Mouse (Mus musculus): ENCODE measurements around the gene Spag16. TPM values are rescaled to one million over a fixed set of nuclear protein-coding genes. Genes with fewer than 3 reads are reported as not detected.
A peak's percentile ranks its signal among the peaks of the same experiment; 100 is the strongest.

The Spag16 gene
- polyA plus RNA-seq, 1 experiment from 2014 or later: 2.8 TPM

- Histone ChIP-seq H3K4me3 (no peak overlapping the region), H3K27ac (no peak overlapping the region), H3K36me3 (no peaks in the 10 kb centered on the region), H3K27me3 (ENCODE audit: insufficient read depth, poor library complexity, severe bottlenecking) (no peaks in the 10 kb centered on the region), H3K9me3 (no peaks in the 10 kb centered on the region), H3K4me1 (replicated peaks) (no peaks in the 10 kb centered on the region)
- no peak for DNase-seq (ENCODE audit: low spot score)
- 84% methylated on average over 4 of the region's 4 CpGs for WGBS
Observed at GRCm38 (mm10) chr1:70652719-70653118, 825.9 kb downstream of the Spag16 start.

- Histone ChIP-seq H3K4me3 (no peak overlapping the region), H3K9me3 (no peaks in the 10 kb centered on the region), H3K27ac (no peak overlapping the region), H3K27me3 (ENCODE audit: insufficient read depth, poor library complexity, severe bottlenecking) (no peaks in the 10 kb centered on the region), H3K36me3 (no peaks in the 10 kb centered on the region), H3K4me1 (replicated peaks) (no peaks in the 10 kb centered on the region)
- DNase-seq (ENCODE audit: low spot score): no peak
- 94% methylated on average over 2 of the region's 2 CpGs for WGBS
Observed at GRCm38 (mm10) chr1:70692529-70692928, 865.8 kb downstream of the Spag16 start.

- WGBS: 88% methylated on average over 5 of the region's 5 CpGs
- no peaks in the 10 kb centered on the region for H3K27me3 ChIP-seq (ENCODE audit: insufficient read depth, poor library complexity, severe bottlenecking)
Observed at GRCm38 (mm10) chr1:70700270-70700669, 873.5 kb downstream of the Spag16 start.

GRCm38 (mm10) chr1:70703934-70704333 lies 877.2 kb downstream of the Spag16 start:
- no peaks in the 10 kb centered on the region for H3K9me3 ChIP-seq
- 85% methylated on average over 3 of the region's 3 CpGs for WGBS
- H3K4me3 ChIP-seq: no peak overlapping the region
- no peaks in the 10 kb centered on the region for H3K36me3 ChIP-seq
- DNase-seq (ENCODE audit: low spot score): no peak
- H3K27me3 ChIP-seq (ENCODE audit: insufficient read depth, poor library complexity, severe bottlenecking): no peaks in the 10 kb centered on the region
- H3K4me1 ChIP-seq (replicated peaks): no peaks in the 10 kb centered on the region
- no peak overlapping the region for H3K27ac ChIP-seq

More at GRCm38 (mm10) chr1:70700270-70700669, 873.5 kb downstream of the Spag16 start:
- H3K4me3 ChIP-seq: no peak overlapping the region
- DNase-seq (ENCODE audit: low spot score): no peak
- no peaks in the 10 kb centered on the region for H3K9me3 ChIP-seq
- H3K4me1 ChIP-seq (replicated peaks): no peaks in the 10 kb centered on the region
- no peaks in the 10 kb centered on the region for H3K36me3 ChIP-seq
- H3K27ac ChIP-seq: no peak overlapping the region

GRCm38 (mm10) chr1:70705821-70706220 lies 879.1 kb downstream of the Spag16 start:
- Histone ChIP-seq H3K4me3 (no peak overlapping the region), H3K9me3 (no peaks in the 10 kb centered on the region), H3K36me3 (no peaks in the 10 kb centered on the region), H3K27ac (no peak overlapping the region), H3K27me3 (ENCODE audit: insufficient read depth, poor library complexity, severe bottlenecking) (no peaks in the 10 kb centered on the region), H3K4me1 (replicated peaks) (no peaks in the 10 kb centered on the region)
- 86% methylated on average over 3 of the region's 3 CpGs for WGBS
- DNase-seq (ENCODE audit: low spot score): no peak

GRCm38 (mm10) chr1:70725045-70725444 lies 898.3 kb downstream of the Spag16 start:
- Histone ChIP-seq H3K36me3 (no peaks in the 10 kb centered on the region), H3K9me3 (no peaks in the 10 kb centered on the region), H3K27ac (no peak overlapping the region), H3K4me3 (no peak overlapping the region), H3K27me3 (ENCODE audit: insufficient read depth, poor library complexity, severe bottlenecking) (no peaks in the 10 kb centered on the region), H3K4me1 (replicated peaks) (0 out of 2 replicates have a peak, but pooled peaks cover 6% of the 10 kb centered on the region)
- 63% methylated on average over 5 of the region's 5 CpGs for WGBS
- DNase-seq (ENCODE audit: low spot score): no peak

GRCm38 (mm10) chr1:70725655-70726066 lies 898.9 kb downstream of the Spag16 start, which contains the start of gene Vwc2l:
Gene Vwc2l, plus strand, starts transcription at chr1:70725715.
- Histone ChIP-seq H3K27me3 (ENCODE audit: insufficient read depth, poor library complexity, severe bottlenecking) (no peaks in the 10 kb centered on the region), H3K36me3 (no peaks in the 10 kb centered on the region), H3K27ac (no peak within 1 kb of the TSS), H3K9me3 (no peaks in the 10 kb centered on the region), H3K4me3 (peak within 1 kb of the TSS; percentile 18), H3K4me1 (replicated peaks) (0 out of 2 replicates have a peak, but pooled peaks cover 6% of the 10 kb centered on the region)
- peak; percentile 81 for DNase-seq (ENCODE audit: low spot score)
- WGBS: 8% methylated on average over 13 of the region's 13 CpGs

Other genes with a start within 250 kb of the Spag16 start
- gene Ikzf2, start 139.7 kb upstream of the Spag16 start, polyA plus RNA-seq (2016; fragmentation: Nextera tagmentation; extraction: Ambion mirVana): 6.1 and 6.5 TPM in 2 replicates